Mouse (Mus musculus) intestine, postnatal 0 days (tissue): ENCODE measurements around the gene Cox8a. TPM values are rescaled to one million over a fixed set of nuclear protein-coding genes. Genes with fewer than 3 reads are reported as not detected.

ENCODE experiments used
- ATAC-seq: fragments of 200-750 bp; cut with Nextera tagmentation; 2 replicates; pipeline ENCODE4 v1.8.0; 2017; ENCODE audit warnings: mild to moderate bottlenecking, moderate TSS enrichment, moderate library complexity
- H3K27ac ChIP-seq: fragments of 300-500 bp; sonication (generic); 2 replicates; pipeline ENCODE4 v1.5.1; 2014; ENCODE audit warnings: mild to moderate bottlenecking, low read depth, low read length, moderate library complexity
- H3K27me3 ChIP-seq: fragments of 300-500 bp; sonication (generic); replicated peaks from 2 replicates; pipeline ENCODE4 v1.6.1; 2014; ENCODE audit warnings: low read length, mixed read lengths; ENCODE audit not compliant: control insufficient read depth, insufficient read depth
- H3K36me3 ChIP-seq: fragments of 300-500 bp; sonication (generic); 2 replicates; pipeline ENCODE4 v1.6.1; 2014; ENCODE audit warnings: mild to moderate bottlenecking, moderate library complexity; ENCODE audit not compliant: control insufficient read depth, insufficient read depth
- H3K4me1 ChIP-seq: fragments of 300-500 bp; sonication (generic); replicated peaks from 2 replicates; pipeline ENCODE4 v1.6.1; 2014; ENCODE audit warnings: antibody characterized with exemption, low read length, mixed read lengths; ENCODE audit not compliant: control insufficient read depth, insufficient read depth
- H3K4me2 ChIP-seq: fragments of 300-500 bp; sonication (generic); replicated peaks from 2 replicates; pipeline ENCODE4 v1.6.1; 2014; ENCODE audit warnings: low read depth, mild to moderate bottlenecking, moderate library complexity
- H3K4me3 ChIP-seq: fragments of 300-500 bp; sonication (generic); 2 replicates; pipeline ENCODE4 v1.5.1; 2014; ENCODE audit warnings: low read depth, low read length
- H3K9ac ChIP-seq: fragments of 300-500 bp; sonication (generic); 2 replicates; pipeline ENCODE4 v1.6.1; 2014; ENCODE audit warnings: mild to moderate bottlenecking, low read depth, low read length
- H3K9me3 ChIP-seq: fragments of 300-500 bp; sonication (generic); 2 replicates; pipeline ENCODE4 v1.6.1; 2016; ENCODE audit warnings: mixed run types; ENCODE audit not compliant: control insufficient read depth
- CTCF ChIP-seq: sonication (generic); IDR thresholded peaks from 2 replicates; pipeline ENCODE4 v1.5.1; 2016; ENCODE audit warnings: low read depth, mild to moderate bottlenecking, control low read depth, antibody characterized with exemption, moderate library complexity
- WGBS: fragments of 180-500 bp; shearing (Covaris S2); extraction: QIAGEN DNeasy Blood & Tissue Kit; methylation state at CpG from one replicate; pipeline ENCODE4 v1.1.7; 2014; 5-methylcytosine and 5-hydroxymethylcytosine counted together
- polyA plus RNA-seq: library from polyadenylated mRNA; unstranded; fragments of >200 nt; fragmentation: Nextera tagmentation; extraction: Ambion mirVana; gene quantifications from 2 replicates; pipeline ENCODE4 v1.2.1, GENCODE M21; 2015

Gene Cox8a
- polyA plus RNA-seq, 1 experiment from 2014 or later = 2,194 TPM

GRCm38 (mm10) chr19:7185715-7186291 is 31.6 kb downstream of the Cox8a start:
- Histone ChIP-seq H3K9me3 (no peaks in the 10 kb centered on the region), H3K27me3 (no peaks in the 10 kb centered on the region), H3K4me1 (peaks cover 7% of the 10 kb centered on the region; the same call in 1 of the 2 replicates), H3K4me2 (peak overlapping the region; percentile 10), H3K9ac (no peak overlapping the region), H3K4me3 (no peak overlapping the region), H3K27ac (no peak overlapping the region), H3K36me3 (no peaks in the 10 kb centered on the region)
- ATAC-seq = no peak
- WGBS = 22% methylated on average over 18 of the region's 18 CpGs
- no peak for TF ChIP-seq CTCF

GRCm38 (mm10) chr19:7185059-7185458 is 32.4 kb downstream of the Cox8a start:
- Histone ChIP-seq H3K27ac (no peak overlapping the region), H3K9me3 (no peaks in the 10 kb centered on the region), H3K9ac (no peak overlapping the region), H3K4me1 (peaks cover 7% of the 10 kb centered on the region; the same call in 1 of the 2 replicates), H3K4me3 (no peak overlapping the region), H3K36me3 (no peaks in the 10 kb centered on the region), H3K4me2 (peak overlapping the region; percentile 10; the same call in 1 of the 2 replicates), H3K27me3 (no peaks in the 10 kb centered on the region)
- ATAC-seq = no peak
- no peak for TF ChIP-seq CTCF
- WGBS = 46% methylated on average over 4 of the region's 4 CpGs

DNA sequence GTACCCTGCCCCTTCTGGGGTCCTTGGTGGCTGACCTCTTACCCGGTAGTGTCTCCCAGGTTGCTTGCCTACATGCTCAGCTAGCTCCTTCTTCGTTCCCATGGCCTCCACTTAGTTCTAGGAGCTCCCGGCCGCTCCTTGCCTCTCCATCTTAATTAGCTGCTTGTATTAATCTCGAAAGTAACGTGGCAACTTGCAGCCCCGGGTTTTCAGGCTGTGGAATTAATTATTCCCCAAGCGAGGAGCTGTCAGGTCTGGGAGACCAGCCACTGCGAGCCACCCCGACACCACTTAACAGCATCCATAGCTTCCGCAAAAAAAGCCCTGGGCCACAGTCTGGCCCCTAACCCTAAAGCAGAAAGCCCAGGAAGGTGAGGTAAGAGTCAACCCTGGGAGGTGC is 34.0 kb downstream of the Cox8a start:
- ATAC-seq = no peak
- Histone ChIP-seq H3K27me3 (no peaks in the 10 kb centered on the region), H3K4me3 (no peak overlapping the region), H3K27ac (no peak overlapping the region), H3K9me3 (no peaks in the 10 kb centered on the region), H3K36me3 (no peaks in the 10 kb centered on the region), H3K4me2 (no peak overlapping the region), H3K4me1 (peaks cover 7% of the 10 kb centered on the region; the same call in 1 of the 2 replicates), H3K9ac (no peak overlapping the region)
- 86% methylated on average over 11 of the region's 11 CpGs for WGBS
- TF ChIP-seq CTCF = no peak

DNA sequence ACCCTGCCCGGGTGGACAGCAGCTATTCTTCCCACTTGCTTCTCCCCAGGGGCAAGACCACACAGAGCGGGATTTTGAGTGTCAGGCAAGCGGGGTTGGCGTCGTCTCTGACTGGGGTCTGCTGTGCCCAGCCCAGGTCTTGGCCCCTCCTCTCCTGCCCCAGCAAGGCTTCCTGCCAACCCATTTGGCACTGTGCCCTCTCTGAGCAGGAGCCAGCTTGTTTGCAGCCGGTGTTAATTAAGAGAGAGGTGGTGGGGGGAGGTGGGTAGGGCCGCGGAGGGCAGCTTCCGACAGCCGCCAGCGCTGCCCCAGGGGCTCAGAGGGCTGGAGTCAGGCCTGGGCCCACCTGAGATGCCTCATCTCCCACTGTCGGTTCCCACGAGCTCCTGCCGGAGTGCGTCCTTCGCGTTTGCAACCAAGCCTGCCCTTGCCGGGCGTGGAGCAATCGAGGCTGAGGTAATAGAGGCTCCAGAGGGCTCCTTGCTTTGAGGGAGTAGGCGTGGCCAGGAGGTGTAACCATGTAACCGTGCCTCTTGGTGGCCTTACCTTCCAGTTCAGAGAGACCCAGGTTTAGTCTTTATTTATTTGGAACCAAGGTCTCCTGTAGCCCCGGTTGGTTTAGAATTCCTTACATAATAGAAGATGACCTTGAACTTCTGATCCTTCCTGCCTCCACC is 35.0 kb downstream of the Cox8a start:
- no peak overlapping the region for H3K27ac ChIP-seq
- H3K36me3 ChIP-seq = no peaks in the 10 kb centered on the region
- ATAC-seq = peak; percentile 58
- no peak for TF ChIP-seq CTCF
- H3K9me3 ChIP-seq = no peaks in the 10 kb centered on the region
- peaks cover 7% of the 10 kb centered on the region; the same call in 1 of the 2 replicates for H3K4me1 ChIP-seq
- no peaks in the 10 kb centered on the region for H3K27me3 ChIP-seq
- H3K4me3 ChIP-seq = no peak overlapping the region
- H3K4me2 ChIP-seq = peak overlapping the region; percentile 54
- WGBS = 11% methylated on average over 23 of the region's 23 CpGs
- no peak overlapping the region for H3K9ac ChIP-seq

- WGBS = 73% methylated on average over 7 of the region's 7 CpGs
- TF ChIP-seq CTCF = no peak
- Histone ChIP-seq H3K9ac (no peak overlapping the region), H3K27me3 (no peaks in the 10 kb centered on the region), H3K9me3 (no peaks in the 10 kb centered on the region), H3K36me3 (no peaks in the 10 kb centered on the region), H3K4me1 (peaks cover 7% of the 10 kb centered on the region; the same call in 1 of the 2 replicates), H3K4me3 (no peak overlapping the region), H3K27ac (no peak overlapping the region), H3K4me2 (no peak overlapping the region)
- ATAC-seq = no peak
These were observed 35.9 kb downstream of the Cox8a start for GRCm38 (mm10) chr19:7181496-7181895.

DNA sequence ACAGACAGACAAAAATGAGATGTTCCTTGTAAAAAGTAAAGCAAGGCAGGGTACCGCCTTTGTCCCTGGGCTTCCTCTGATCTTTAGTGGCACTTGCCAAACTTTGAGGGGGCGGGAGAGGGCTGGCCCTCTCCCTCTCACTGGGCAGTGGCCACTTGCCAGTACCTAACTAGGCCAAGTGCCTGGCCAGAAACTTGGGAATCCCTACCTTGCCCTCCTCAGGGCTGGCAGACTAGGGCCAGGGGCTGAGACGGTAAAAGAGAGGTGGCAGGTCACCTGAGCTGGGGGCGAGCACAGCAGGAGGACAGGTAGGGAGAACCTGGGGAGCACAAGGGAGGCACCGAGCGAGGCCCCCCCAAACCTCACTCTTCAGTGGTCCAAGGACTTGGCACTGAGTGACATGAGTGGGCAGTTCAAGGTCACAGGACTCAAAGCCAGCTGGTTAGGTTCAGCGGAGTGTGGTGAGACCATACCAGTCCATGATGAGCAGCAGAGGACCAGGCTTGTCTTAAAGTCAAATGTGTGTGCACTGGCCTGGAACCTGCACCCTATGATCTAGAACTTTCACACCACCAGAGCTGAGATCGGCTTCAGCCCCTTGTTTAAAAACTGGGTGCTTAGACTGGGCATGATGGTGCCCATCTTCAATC is 36.5 kb downstream of the Cox8a start:
- Histone ChIP-seq H3K36me3 (no peaks in the 10 kb centered on the region), H3K27ac (no peak overlapping the region), H3K27me3 (no peaks in the 10 kb centered on the region), H3K9me3 (no peaks in the 10 kb centered on the region), H3K4me2 (no peak overlapping the region), H3K4me3 (no peak overlapping the region), H3K4me1 (peaks cover 7% of the 10 kb centered on the region; the same call in 1 of the 2 replicates), H3K9ac (no peak overlapping the region)
- no peak for ATAC-seq
- no peak for TF ChIP-seq CTCF
- 93% methylated on average over 8 of the region's 8 CpGs for WGBS
